Mouse (Mus musculus) G1E-ER4 (cell line): ENCODE measurements around the gene N6amt1. TPM values are rescaled to one million over a fixed set of nuclear protein-coding genes. Genes with fewer than 3 reads are reported as not detected.

Experiments used
- GATA1 ChIP-seq: IDR thresholded peaks from one replicate; pipeline ENCODE4 v1.8.0; 2012; ENCODE audit warnings: low read length, inconsistent platforms
- polyA plus RNA-seq: library from polyadenylated mRNA; stranded (reverse); fragments of >175 nt; gene quantifications from 2 replicates; pipeline ENCODE4 v1.2.3, GENCODE M21; 2012

Gene N6amt1
- 6.0 and 8.0 TPM in 2 replicates for polyA plus RNA-seq

- TF ChIP-seq GATA1, result no peak
Observed at GRCm38 (mm10) chr16:87354075-87354583, at the start of gene N6amt1. Gene N6amt1 (plus strand): TSS chr16:87354185.

- no peak for TF ChIP-seq GATA1
Observed at GRCm38 (mm10) chr16:87305251-87306011, 48.6 kb upstream of the N6amt1 start.

- TF ChIP-seq GATA1, result no peak
Observed at GRCm38 (mm10) chr16:87307109-87307735, 46.8 kb upstream of the N6amt1 start.

GRCm38 (mm10) chr16:87310659-87311058 is 43.3 kb upstream of the N6amt1 start:
- no peak for TF ChIP-seq GATA1

GRCm38 (mm10) chr16:87318200-87318811 is 35.7 kb upstream of the N6amt1 start:
- TF ChIP-seq GATA1, result no peak

- no peak for TF ChIP-seq GATA1
Observed at GRCm38 (mm10) chr16:87318998-87319397, 35.0 kb upstream of the N6amt1 start.

- TF ChIP-seq GATA1, result no peak
Observed at GRCm38 (mm10) chr16:87319541-87320251, 34.3 kb upstream of the N6amt1 start.

GRCm38 (mm10) chr16:87320252-87320555 is 33.8 kb upstream of the N6amt1 start:
- no peak for TF ChIP-seq GATA1

GRCm38 (mm10) chr16:87324571-87324970 is 29.4 kb upstream of the N6amt1 start:
- no peak for TF ChIP-seq GATA1

- no peak for TF ChIP-seq GATA1
Observed at GRCm38 (mm10) chr16:87329986-87330385, 24.0 kb upstream of the N6amt1 start.

GRCm38 (mm10) chr16:87334756-87335155 is 19.2 kb upstream of the N6amt1 start:
- TF ChIP-seq GATA1, result no peak

- TF ChIP-seq GATA1, result no peak
Observed at GRCm38 (mm10) chr16:87341043-87341572, 12.9 kb upstream of the N6amt1 start.

GRCm38 (mm10) chr16:87348133-87348532 is 5.9 kb upstream of the N6amt1 start:
- TF ChIP-seq GATA1, result no peak

- no peak for TF ChIP-seq GATA1
Observed at GRCm38 (mm10) chr16:87351386-87352105, 2.4 kb upstream of the N6amt1 start.

GRCm38 (mm10) chr16:87353605-87354004 is 380 bp upstream of the N6amt1 start:
- no peak for TF ChIP-seq GATA1
